ENCODE assay signal across 8 mouse cellular contexts in genomic region chr11:59810480-59811158, GRCm38 (mm10). TPM values are rescaled to one million over a fixed set of nuclear protein-coding genes. Genes with fewer than 3 reads are reported as not detected.
DNase-seq lines count a peak whose midpoint lies in the region; ATAC-seq lines count a peak whose summit lies in the region.

No protein-coding gene starts in this region.

- peak overlapping the region; percentile 97 for H3K27ac ChIP-seq in kidney, embryonic 14.5 days (ENCODE audit: low read depth, low read length)
- peak overlapping the region; percentile 99 for H3K27ac ChIP-seq in hindbrain, embryonic 13.5 days
- peak overlapping the region; percentile 99 for H3K27ac ChIP-seq in midbrain, embryonic 15.5 days

- 68% methylated on average over 14 of the region's 14 CpGs for WGBS in kidney, embryonic 14.5 days
- WGBS in hindbrain, embryonic 13.5 days, result 69% methylated on average over 14 of the region's 14 CpGs
- WGBS in midbrain, embryonic 15.5 days, result 65% methylated on average over 14 of the region's 14 CpGs

- peak overlapping the region; percentile 63 for H3K4me2 ChIP-seq in kidney, embryonic 14.5 days (replicated peaks; ENCODE audit: low read depth, low read length)
- peak overlapping the region; percentile 89 for H3K4me2 ChIP-seq in hindbrain, embryonic 13.5 days
- H3K4me2 ChIP-seq in midbrain, embryonic 15.5 days, result peak overlapping the region; percentile 80

- H3K9ac ChIP-seq in kidney, embryonic 14.5 days (ENCODE audit: low read depth, low read length), result peak overlapping the region; percentile 93; the same call in 1 of the 2 replicates
- peak overlapping the region; percentile 90 for H3K9ac ChIP-seq in hindbrain, embryonic 13.5 days
- peak overlapping the region; percentile 90 for H3K9ac ChIP-seq in midbrain, embryonic 15.5 days

- no peaks in the 10 kb centered on the region for H3K27me3 ChIP-seq in kidney, embryonic 14.5 days (ENCODE audit: control insufficient read depth, insufficient read depth, low read length)
- no peaks in the 10 kb centered on the region for H3K27me3 ChIP-seq in hindbrain, embryonic 13.5 days
- no peaks in the 10 kb centered on the region for H3K27me3 ChIP-seq in midbrain, embryonic 15.5 days (replicated peaks)

- H3K36me3 ChIP-seq in kidney, embryonic 14.5 days (ENCODE audit: control insufficient read depth, insufficient read depth, low read length), result peaks cover 17% of the 10 kb centered on the region
- H3K36me3 ChIP-seq in hindbrain, embryonic 13.5 days, result peaks cover 23% of the 10 kb centered on the region
- H3K36me3 ChIP-seq in midbrain, embryonic 15.5 days (replicated peaks), result 0 out of 2 replicates have a peak, but pooled peaks cover 3% of the 10 kb centered on the region

- peak overlapping the region; percentile 83 for H3K4me3 ChIP-seq in kidney, embryonic 14.5 days (ENCODE audit: low read length)
- peak overlapping the region; percentile 86 for H3K4me3 ChIP-seq in hindbrain, embryonic 13.5 days
- H3K4me3 ChIP-seq in midbrain, embryonic 15.5 days, result peak overlapping the region; percentile 89

- no peak for DNase-seq in kidney, postnatal 25 days
- peak; percentile 48 for DNase-seq in MEL-GATA-1-ER (ENCODE audit: extremely low read depth, low read depth)
- no peak for DNase-seq in right cerebral cortex, adult 2 months (ENCODE audit: low spot score in 2 of 2)
- DNase-seq in adrenal gland, postnatal 4 days (ENCODE audit: low spot score in 2 of 2), result no peak
- DNase-seq in Muller cell, postnatal 12 days (ENCODE audit: inconsistent ontology term), result no peak

- peaks cover 8% of the 10 kb centered on the region for H3K4me1 ChIP-seq in kidney, embryonic 14.5 days (ENCODE audit: control insufficient read depth, insufficient read depth, low read length)
- H3K4me1 ChIP-seq in hindbrain, embryonic 13.5 days (replicated peaks), result peaks cover 27% of the 10 kb centered on the region
- H3K4me1 ChIP-seq in midbrain, embryonic 15.5 days, result peaks cover 21% of the 10 kb centered on the region

- no peaks in the 10 kb centered on the region for H3K9me3 ChIP-seq in kidney, embryonic 14.5 days (ENCODE audit: control insufficient read depth, low read length)
- no peaks in the 10 kb centered on the region for H3K9me3 ChIP-seq in hindbrain, embryonic 13.5 days
- H3K9me3 ChIP-seq in midbrain, embryonic 15.5 days, result no peaks in the 10 kb centered on the region

- no peak for ATAC-seq in kidney, embryonic 14.5 days (ENCODE audit: low FRiP score, low TSS enrichment)
- ATAC-seq in hindbrain, embryonic 13.5 days (ENCODE audit: low FRiP score), result no peak
- ATAC-seq in midbrain, embryonic 15.5 days (replicated peaks), result peak; percentile 14; the same call in 1 of the 2 replicates

RNA-seq across cellular contexts. Expression of gene Flcn, which starts 0.8 kb away (rescaled TPM):
- polyA plus RNA-seq in kidney, embryonic 14.5 days (2014; fragmentation: Nextera tagmentation; extraction: Ambion mirVana), result 18.9 and 30.2 TPM in 2 replicates
- polyA plus RNA-seq in hindbrain, embryonic 13.5 days (2015; fragmentation: Nextera tagmentation; extraction: Ambion mirVana), result 39.6 and 41.0 TPM in 2 replicates
- 46.2 and 48.5 TPM in 2 replicates for polyA plus RNA-seq in midbrain, embryonic 15.5 days (2015; fragmentation: Nextera tagmentation; extraction: Ambion mirVana)
- total RNA-seq in adrenal gland, postnatal 4 days (2021), result 10 to 100 TPM; 34.5 to 35.7 TPM

RNA-seq across cellular contexts. Expression of gene Pld6, which starts 23.2 kb away (rescaled TPM):
- polyA plus RNA-seq in kidney, embryonic 14.5 days (2014; fragmentation: Nextera tagmentation; extraction: Ambion mirVana), result 1.3 and 1.4 TPM in 2 replicates
- 4.7 and 5.0 TPM in 2 replicates for polyA plus RNA-seq in hindbrain, embryonic 13.5 days (2015; fragmentation: Nextera tagmentation; extraction: Ambion mirVana)
- 13.3 and 13.7 TPM in 2 replicates for polyA plus RNA-seq in midbrain, embryonic 15.5 days (2015; fragmentation: Nextera tagmentation; extraction: Ambion mirVana)
- 1 to 10 TPM; 5.4 to 6.6 TPM for total RNA-seq in adrenal gland, postnatal 4 days (2021)

RNA-seq across cellular contexts. Expression of gene Nt5m, which starts 28.6 kb away (rescaled TPM):
- polyA plus RNA-seq in kidney, embryonic 14.5 days (2014; fragmentation: Nextera tagmentation; extraction: Ambion mirVana), result 35.0 and 36.0 TPM in 2 replicates
- 61.5 and 64.1 TPM in 2 replicates for polyA plus RNA-seq in hindbrain, embryonic 13.5 days (2015; fragmentation: Nextera tagmentation; extraction: Ambion mirVana)
- polyA plus RNA-seq in midbrain, embryonic 15.5 days (2015; fragmentation: Nextera tagmentation; extraction: Ambion mirVana), result 77.6 and 78.2 TPM in 2 replicates
- total RNA-seq in adrenal gland, postnatal 4 days (2021), result 10 to 100 TPM; 33.3 to 37.8 TPM

RNA-seq across cellular contexts. Expression of gene Cops3, which starts 29.0 kb away (rescaled TPM):
- 240 and 241 TPM in 2 replicates for polyA plus RNA-seq in kidney, embryonic 14.5 days (2014; fragmentation: Nextera tagmentation; extraction: Ambion mirVana)
- polyA plus RNA-seq in hindbrain, embryonic 13.5 days (2015; fragmentation: Nextera tagmentation; extraction: Ambion mirVana), result 205 and 210 TPM in 2 replicates
- 180 and 183 TPM in 2 replicates for polyA plus RNA-seq in midbrain, embryonic 15.5 days (2015; fragmentation: Nextera tagmentation; extraction: Ambion mirVana)
- total RNA-seq in adrenal gland, postnatal 4 days (2021), result 100 to 1,000 TPM; 113 to 118 TPM
